Mouse (Mus musculus) stomach, embryonic 16.5 days (tissue): ENCODE measurements around the gene Nptn. TPM values are rescaled to one million over a fixed set of nuclear protein-coding genes. Genes with fewer than 3 reads are reported as not detected.

Experiments used
- ATAC-seq: fragments of 200-750 bp; cut with Nextera tagmentation; 2 replicates; pipeline ENCODE4 v1.8.0; 2017; ENCODE audit warnings: moderate number of reproducible peaks, moderate TSS enrichment; ENCODE audit not compliant: insufficient read depth, low FRiP score
- H3K27ac ChIP-seq: fragments of 300-500 bp; sonication (generic); 2 replicates; pipeline ENCODE4 v1.5.1; 2014; ENCODE audit warnings: low read length
- H3K27me3 ChIP-seq: fragments of 300-500 bp; sonication (generic); 2 replicates; pipeline ENCODE4 v1.6.1; 2014; ENCODE audit warnings: low read length, control low read depth, mixed read lengths; ENCODE audit not compliant: control insufficient read depth, insufficient read depth
- H3K36me3 ChIP-seq: fragments of 300-500 bp; sonication (generic); 2 replicates; pipeline ENCODE4 v1.6.1; 2014; ENCODE audit warnings: low read length; ENCODE audit not compliant: control insufficient read depth, insufficient read depth
- H3K4me1 ChIP-seq: fragments of 300-500 bp; sonication (generic); 2 replicates; pipeline ENCODE4 v1.6.1; 2014; ENCODE audit warnings: low read length, control low read depth, mixed read lengths; ENCODE audit not compliant: control insufficient read depth, insufficient read depth
- H3K4me2 ChIP-seq: fragments of 300-500 bp; sonication (generic); 2 replicates; pipeline ENCODE4 v1.6.1; 2014; ENCODE audit warnings: low read depth, low read length, mixed read lengths
- H3K4me3 ChIP-seq: fragments of 300-500 bp; sonication (generic); replicated peaks from 2 replicates; pipeline ENCODE4 v1.5.1; 2014; ENCODE audit warnings: mild to moderate bottlenecking, low read length
- H3K9ac ChIP-seq: fragments of 300-500 bp; sonication (generic); 2 replicates; pipeline ENCODE4 v1.6.1; 2014; ENCODE audit warnings: low read length
- H3K9me3 ChIP-seq: fragments of 300-500 bp; sonication (generic); replicated peaks from 2 replicates; pipeline ENCODE4 v1.6.1; 2016; ENCODE audit warnings: low read length, control low read depth; ENCODE audit not compliant: control insufficient read depth
- WGBS: fragments of 180-500 bp; shearing (Covaris S2); extraction: QIAGEN DNeasy Blood & Tissue Kit; methylation state at CpG from one replicate; pipeline ENCODE4 v1.1.7; 2014; 5-methylcytosine and 5-hydroxymethylcytosine counted together
- polyA plus RNA-seq: library from polyadenylated mRNA; unstranded; fragments of >200 nt; fragmentation: Nextera tagmentation; extraction: Ambion mirVana; gene quantifications from 2 replicates; pipeline ENCODE4 v1.2.1, GENCODE M21; 2015

Nptn gene
- 155 and 165 TPM in 2 replicates for polyA plus RNA-seq

DNA sequence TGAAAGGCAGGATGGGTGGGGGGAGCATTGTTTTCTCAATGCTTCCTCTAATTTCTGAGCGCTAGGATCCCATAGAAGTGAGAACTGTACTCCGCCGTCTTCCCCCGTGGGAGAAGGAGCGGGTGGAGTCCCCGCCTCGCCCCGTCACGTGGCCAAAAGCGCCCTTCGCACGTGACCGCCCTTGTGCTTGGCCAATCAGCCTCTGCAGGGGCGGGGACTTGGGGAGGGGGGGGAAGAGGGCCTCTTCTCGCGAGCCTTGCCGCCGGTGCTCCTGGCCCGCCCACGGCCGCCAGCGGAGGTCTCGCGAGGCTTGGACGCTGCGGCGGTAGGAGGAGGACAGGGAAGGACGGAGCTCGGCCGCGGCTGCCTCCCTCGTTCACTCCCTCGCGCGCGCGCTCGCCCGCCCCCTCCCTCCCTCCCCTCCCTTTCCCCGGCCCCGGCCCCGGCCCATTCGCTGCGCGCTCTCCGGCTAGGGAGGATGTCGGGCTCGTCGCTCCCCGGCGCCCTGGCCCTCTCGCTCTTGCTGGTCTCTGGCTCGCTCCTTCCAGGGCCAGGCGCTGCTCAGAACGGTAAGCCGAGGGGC, at the start of gene Nptn:
Gene Nptn, plus strand, starts transcription at position 283 of the 583 bp plus-strand sequence.
- peak within 1 kb of the TSS; percentile 97 for H3K9ac ChIP-seq
- H3K36me3 ChIP-seq = no peaks in the 10 kb centered on the region
- no peaks in the 10 kb centered on the region for H3K9me3 ChIP-seq
- peak within 1 kb of the TSS; percentile 83 for H3K4me3 ChIP-seq
- 0% methylated on average over 42 of the region's 56 CpGs for WGBS
- H3K27ac ChIP-seq = peak within 1 kb of the TSS; percentile 95
- no peaks in the 10 kb centered on the region for H3K27me3 ChIP-seq
- ATAC-seq = peak; percentile 98
- H3K4me1 ChIP-seq = peaks cover 8% of the 10 kb centered on the region; the same call in 1 of the 2 replicates
- H3K4me2 ChIP-seq = peak within 1 kb of the TSS; percentile 68

DNA sequence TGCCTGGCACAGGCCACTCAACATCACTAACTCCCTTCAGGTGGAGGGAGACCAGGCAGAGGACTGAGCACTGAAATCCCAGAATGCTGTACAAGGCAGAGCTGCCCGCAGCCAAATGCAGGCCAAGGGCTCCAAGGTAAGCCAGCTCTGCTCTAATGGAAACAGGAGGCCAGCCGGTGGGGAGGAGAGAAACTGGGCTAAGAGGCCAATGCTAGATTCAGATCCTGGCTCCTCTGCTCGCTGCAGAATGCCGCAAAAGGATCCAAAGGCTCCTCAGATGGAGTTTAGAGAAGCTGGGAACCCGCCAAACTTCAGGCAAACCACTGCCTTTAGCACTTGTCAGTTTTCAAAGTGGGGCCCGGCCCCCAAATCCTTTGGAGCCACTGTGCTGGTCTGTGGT, 48.7 kb upstream of the Nptn start:
- ATAC-seq = no peak
- Histone ChIP-seq H3K4me3 (no peak overlapping the region), H3K4me1 (no peaks in the 10 kb centered on the region), H3K4me2 (no peak overlapping the region), H3K9me3 (no peaks in the 10 kb centered on the region), H3K36me3 (peaks cover 3% of the 10 kb centered on the region), H3K9ac (no peak overlapping the region), H3K27me3 (no peaks in the 10 kb centered on the region), H3K27ac (no peak overlapping the region)
- WGBS = 94% methylated on average over 6 of the region's 6 CpGs

DNA sequence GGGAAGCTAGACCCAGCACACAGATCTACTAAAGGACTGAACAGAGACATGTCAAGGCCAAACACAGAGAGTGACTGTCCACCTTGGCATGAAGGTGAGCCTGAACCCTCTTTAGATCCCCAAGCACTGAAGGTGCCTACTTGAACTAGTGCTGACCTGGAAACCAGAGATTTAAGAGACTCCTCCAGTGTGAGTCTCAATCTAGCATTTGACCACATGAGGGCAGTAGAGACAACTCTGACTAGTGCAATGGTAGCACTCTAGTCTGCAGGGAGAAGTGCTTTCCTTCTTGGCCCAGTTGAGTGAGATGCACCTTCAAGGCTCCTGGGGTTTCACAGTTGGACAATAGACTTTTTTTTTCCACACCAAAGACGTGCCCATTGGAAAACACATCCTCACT, 47.3 kb upstream of the Nptn start:
- H3K4me3 ChIP-seq = no peak overlapping the region
- no peak overlapping the region for H3K9ac ChIP-seq
- H3K27ac ChIP-seq = no peak overlapping the region
- H3K4me2 ChIP-seq = no peak overlapping the region
- H3K36me3 ChIP-seq = peaks cover 9% of the 10 kb centered on the region
- no peaks in the 10 kb centered on the region for H3K4me1 ChIP-seq
- no peaks in the 10 kb centered on the region for H3K9me3 ChIP-seq
- ATAC-seq = no peak
- no peaks in the 10 kb centered on the region for H3K27me3 ChIP-seq
- WGBS = 38% methylated on average over 1 of the region's 1 CpGs

DNA sequence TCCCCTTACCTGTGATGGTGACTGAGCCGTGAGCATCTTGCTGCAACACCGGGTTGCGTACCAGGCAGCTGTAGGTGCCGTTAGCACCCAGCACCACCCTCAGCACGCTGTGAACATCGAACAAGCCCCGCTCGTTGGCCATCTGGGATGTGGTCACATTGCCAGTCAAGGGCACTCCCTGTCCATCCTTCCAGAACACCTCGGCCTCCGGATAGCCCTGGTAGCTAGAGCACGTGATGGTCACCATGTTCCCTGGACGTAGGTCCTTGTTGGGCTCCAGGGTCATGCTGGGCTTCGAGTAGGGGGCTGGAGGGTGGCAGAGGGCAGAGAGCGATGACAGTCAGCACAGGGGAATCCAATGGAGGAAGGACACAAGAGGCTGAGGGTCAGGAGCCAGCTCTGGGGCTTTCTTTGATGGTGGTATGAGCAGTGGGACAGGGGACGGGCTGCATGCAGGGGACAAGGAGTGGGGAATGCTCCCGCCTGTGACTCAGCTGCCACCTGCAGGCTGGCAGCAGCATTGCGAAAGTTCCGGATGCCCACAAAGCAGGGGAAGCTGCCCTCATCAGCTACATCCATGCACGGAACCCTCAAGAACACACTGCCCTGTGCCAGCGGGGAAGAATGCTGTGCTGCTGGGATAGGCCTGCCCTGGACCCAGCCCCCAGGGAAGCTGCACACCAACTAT, 46.4 kb upstream of the Nptn start:
- no peaks in the 10 kb centered on the region for H3K9me3 ChIP-seq
- 81% methylated on average over 20 of the region's 20 CpGs for WGBS
- no peaks in the 10 kb centered on the region for H3K27me3 ChIP-seq
- H3K4me3 ChIP-seq = no peak overlapping the region
- H3K4me1 ChIP-seq = no peaks in the 10 kb centered on the region
- H3K27ac ChIP-seq = no peak overlapping the region
- H3K4me2 ChIP-seq = no peak overlapping the region
- no peak overlapping the region for H3K9ac ChIP-seq
- H3K36me3 ChIP-seq = peaks cover 9% of the 10 kb centered on the region
- ATAC-seq = peak; percentile 42; the same call in 1 of the 2 replicates

DNA sequence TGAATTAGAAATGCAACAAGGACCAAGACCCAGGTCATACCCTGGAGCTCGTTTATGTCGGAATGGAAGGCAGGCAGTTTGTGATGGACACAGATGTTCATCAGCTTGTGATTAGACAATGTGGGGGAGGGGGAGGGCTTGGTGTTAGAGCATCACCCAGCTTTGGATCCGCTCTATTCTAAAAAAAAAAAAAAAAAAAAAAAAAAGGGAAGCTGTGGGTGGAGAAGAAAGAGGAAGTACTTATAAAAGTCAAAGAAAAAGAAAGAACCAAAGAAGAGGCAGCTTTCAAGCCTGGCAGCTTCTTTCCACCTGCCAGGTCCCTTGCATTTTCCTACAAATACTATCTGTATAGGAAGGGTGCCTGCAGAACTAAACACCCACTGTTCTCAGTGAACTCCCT, 44.3 kb upstream of the Nptn start:
- Histone ChIP-seq H3K27ac (no peak overlapping the region), H3K4me2 (no peak overlapping the region), H3K9ac (no peak overlapping the region), H3K27me3 (no peaks in the 10 kb centered on the region), H3K36me3 (peaks cover 9% of the 10 kb centered on the region), H3K4me1 (peaks cover 10% of the 10 kb centered on the region), H3K9me3 (no peaks in the 10 kb centered on the region), H3K4me3 (no peak overlapping the region)
- ATAC-seq = no peak
- 82% methylated on average over 3 of the region's 3 CpGs for WGBS

DNA sequence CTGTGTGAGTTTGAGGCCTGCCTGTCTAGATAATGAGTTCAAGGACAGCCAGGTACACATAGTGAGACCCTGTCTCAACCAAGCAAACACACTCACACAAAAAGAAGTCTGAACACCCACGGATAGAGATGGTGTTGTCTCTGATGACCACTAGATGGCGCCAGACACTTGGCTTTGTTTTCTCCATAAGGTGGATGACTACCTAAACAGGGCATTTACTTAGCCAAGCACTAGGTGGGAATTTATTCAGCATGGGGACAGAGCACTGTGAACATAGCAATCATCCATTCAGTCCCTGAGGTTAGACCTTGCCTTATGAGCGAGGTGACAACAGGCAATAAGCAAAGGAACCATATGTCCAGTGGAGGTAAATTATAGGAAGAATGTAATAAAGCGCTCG, 42.2 kb upstream of the Nptn start:
- ATAC-seq = no peak
- Histone ChIP-seq H3K9ac (no peak overlapping the region), H3K27me3 (no peaks in the 10 kb centered on the region), H3K36me3 (peaks cover 9% of the 10 kb centered on the region), H3K27ac (no peak overlapping the region), H3K9me3 (no peaks in the 10 kb centered on the region), H3K4me1 (peaks cover 12% of the 10 kb centered on the region), H3K4me3 (no peak overlapping the region), H3K4me2 (no peak overlapping the region)
- 51% methylated on average over 5 of the region's 5 CpGs for WGBS

DNA sequence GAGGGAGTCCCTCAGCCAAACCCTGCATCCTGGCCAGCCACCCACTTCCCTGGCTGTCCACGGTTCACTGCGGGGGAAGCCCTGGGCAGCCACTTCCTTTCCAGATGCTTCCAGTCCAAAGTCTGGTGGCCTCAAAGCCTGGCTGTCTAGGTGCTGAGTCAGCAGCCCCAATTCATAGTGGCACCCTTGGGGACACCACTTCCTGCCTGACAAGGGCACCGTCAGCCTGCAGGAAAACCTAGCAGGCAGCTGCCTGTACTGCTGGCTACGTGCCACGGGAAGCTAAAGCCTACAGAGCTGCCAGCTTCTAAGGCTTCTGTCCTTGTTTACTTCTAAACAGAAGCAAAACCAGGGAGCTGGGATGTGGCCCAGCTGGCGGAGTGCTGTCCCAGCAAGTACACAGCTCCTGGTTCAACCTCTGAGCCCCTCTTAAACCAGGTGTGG, 40.1 kb upstream of the Nptn start:
- Histone ChIP-seq H3K27ac (peak overlapping the region; percentile 8), H3K9me3 (no peaks in the 10 kb centered on the region), H3K9ac (peak overlapping the region; percentile 22; the same call in 1 of the 2 replicates), H3K27me3 (no peaks in the 10 kb centered on the region), H3K36me3 (peaks cover 9% of the 10 kb centered on the region), H3K4me3 (no peak overlapping the region), H3K4me2 (no peak overlapping the region), H3K4me1 (peaks cover 14% of the 10 kb centered on the region)
- WGBS = 31% methylated on average over 6 of the region's 6 CpGs
- peak; percentile 75 for ATAC-seq

DNA sequence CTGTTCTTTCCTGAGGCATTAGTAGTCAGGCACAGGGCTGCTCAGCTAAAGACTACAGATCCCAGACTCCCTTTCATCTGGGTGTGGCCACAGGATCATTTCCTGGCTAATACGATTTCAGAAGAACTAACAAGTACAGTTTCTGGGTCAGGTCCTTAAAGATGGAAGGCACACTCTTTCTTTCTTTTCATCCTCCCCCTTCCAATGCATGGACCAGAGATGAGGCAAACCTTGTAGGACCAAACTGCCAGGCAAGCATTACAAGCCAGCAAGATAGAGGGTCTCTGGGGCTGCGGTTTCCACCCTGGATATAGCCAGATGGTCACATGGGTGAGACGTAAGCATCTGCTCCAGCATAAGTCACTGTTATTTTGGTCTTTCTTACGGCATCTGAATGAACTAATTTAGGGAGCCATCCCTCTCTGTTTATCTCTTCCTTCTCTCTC, 37.1 kb upstream of the Nptn start:
- Histone ChIP-seq H3K9me3 (no peaks in the 10 kb centered on the region), H3K27me3 (no peaks in the 10 kb centered on the region), H3K4me2 (peak overlapping the region; percentile 41), H3K27ac (no peak overlapping the region), H3K4me3 (no peak overlapping the region), H3K4me1 (peaks cover 32% of the 10 kb centered on the region), H3K36me3 (no peaks in the 10 kb centered on the region), H3K9ac (no peak overlapping the region)
- 55% methylated on average over 4 of the region's 4 CpGs for WGBS
- no peak for ATAC-seq

DNA sequence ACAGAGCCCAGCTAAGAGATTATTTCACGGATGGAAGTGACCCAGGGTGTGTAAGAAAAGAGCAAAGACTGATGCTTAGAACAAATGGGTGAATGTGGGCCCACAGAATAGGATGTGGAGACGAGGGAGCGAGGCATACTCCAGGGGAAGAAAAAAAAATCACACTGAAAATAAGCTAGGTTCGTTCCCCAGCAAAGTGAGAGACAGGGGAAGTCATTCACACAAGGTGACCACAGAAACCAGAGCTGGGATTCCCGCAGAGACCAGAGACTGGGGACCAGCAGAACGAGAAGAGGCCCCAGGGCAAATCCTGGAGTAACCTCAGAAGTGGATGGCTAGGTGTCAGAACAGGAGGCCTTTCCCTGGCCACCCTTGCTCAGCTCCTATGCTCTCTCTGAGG, 36.6 kb upstream of the Nptn start:
- WGBS = 64% methylated on average over 6 of the region's 6 CpGs
- H3K4me3 ChIP-seq = no peak overlapping the region
- H3K9ac ChIP-seq = no peak overlapping the region
- no peaks in the 10 kb centered on the region for H3K36me3 ChIP-seq
- H3K9me3 ChIP-seq = no peaks in the 10 kb centered on the region
- H3K27me3 ChIP-seq = no peaks in the 10 kb centered on the region
- H3K4me2 ChIP-seq = no peak overlapping the region
- H3K4me1 ChIP-seq = peaks cover 33% of the 10 kb centered on the region
- no peak for ATAC-seq
- H3K27ac ChIP-seq = no peak overlapping the region
